Mouse (Mus musculus) G1E (cell line): ENCODE results near the gene Bend6.

Source experiments
- CTCF ChIP-seq: IDR thresholded peaks from 2 replicates; pipeline ENCODE4 v1.5.1; 2012; ENCODE audit warnings: low read depth, low read length, inconsistent platforms, mixed read lengths
- GATA1 ChIP-seq: IDR thresholded peaks from 2 replicates; pipeline ENCODE4 v1.6.1; 2012; ENCODE audit warnings: borderline replicate concordance, low read length, inconsistent platforms, mixed read lengths
- GATA2 ChIP-seq: IDR thresholded peaks from 2 replicates; pipeline ENCODE4 v1.6.1; 2012; ENCODE audit warnings: low read depth, low read length, inconsistent platforms, borderline replicate concordance
- TAL1 ChIP-seq: conservative IDR thresholded peaks from 2 replicates; pipeline ENCODE4 v1.6.1; 2012; ENCODE audit warnings: low read depth, low read length, inconsistent platforms, mixed read lengths

- no peak for TF ChIP-seq CTCF
- TF ChIP-seq GATA1 = no peak
- no peak for TF ChIP-seq TAL1
- no peak for TF ChIP-seq GATA2
Measured at GRCm38 (mm10) chr1:33896666-33897065, 10.9 kb downstream of the Bend6 start.
